Mouse (Mus musculus) neural tube, embryonic 10.5 days (tissue): ENCODE data around the gene Zfp78.

Experiments used
- DNase-seq: peaks from one replicate; pipeline ENCODE4 v3.0.0-alpha.2; 2017; ENCODE audit warnings: low spot score; ENCODE audit errors: extremely low spot score

The Zfp78 gene

GRCm38 (mm10) chr7:6386995-6387394 is 23.9 kb downstream of the Zfp78 start:
- no peak for DNase-seq

DNA sequence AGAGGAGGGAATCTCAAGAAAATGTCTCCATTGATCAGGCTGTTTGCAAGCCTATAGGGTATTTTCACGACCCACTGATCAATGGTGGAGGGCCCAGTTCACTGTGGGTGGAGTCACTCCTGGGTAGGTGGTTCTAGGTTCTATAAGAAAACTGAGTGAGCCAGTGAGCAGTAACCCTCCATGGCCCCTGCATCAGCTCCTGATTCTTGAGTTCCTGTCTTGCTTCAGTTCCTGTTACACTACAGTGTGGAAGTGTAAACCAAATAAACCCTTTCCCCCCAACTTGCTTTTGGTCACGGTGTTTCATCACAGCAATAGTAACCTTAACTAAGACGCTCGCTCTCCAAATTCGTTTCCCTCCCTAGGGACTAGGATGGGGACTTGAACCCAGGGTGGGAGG is 25.9 kb downstream of the Zfp78 start:
- DNase-seq = no peak

GRCm38 (mm10) chr7:6389449-6389848 is 26.4 kb downstream of the Zfp78 start:
- DNase-seq = no peak

GRCm38 (mm10) chr7:6397996-6398975 is 35.2 kb downstream of the Zfp78 start, which contains the start of gene Smim17:
TSS of gene Smim17 (plus strand) at chr7:6398715.
- peak; percentile 56 for DNase-seq

GRCm38 (mm10) chr7:6410043-6410442 is 47.0 kb downstream of the Zfp78 start, which contains the start of gene Gm20715:
TSS of gene Gm20715 (plus strand) at chr7:6410277.
- peak; percentile 91 for DNase-seq

DNA sequence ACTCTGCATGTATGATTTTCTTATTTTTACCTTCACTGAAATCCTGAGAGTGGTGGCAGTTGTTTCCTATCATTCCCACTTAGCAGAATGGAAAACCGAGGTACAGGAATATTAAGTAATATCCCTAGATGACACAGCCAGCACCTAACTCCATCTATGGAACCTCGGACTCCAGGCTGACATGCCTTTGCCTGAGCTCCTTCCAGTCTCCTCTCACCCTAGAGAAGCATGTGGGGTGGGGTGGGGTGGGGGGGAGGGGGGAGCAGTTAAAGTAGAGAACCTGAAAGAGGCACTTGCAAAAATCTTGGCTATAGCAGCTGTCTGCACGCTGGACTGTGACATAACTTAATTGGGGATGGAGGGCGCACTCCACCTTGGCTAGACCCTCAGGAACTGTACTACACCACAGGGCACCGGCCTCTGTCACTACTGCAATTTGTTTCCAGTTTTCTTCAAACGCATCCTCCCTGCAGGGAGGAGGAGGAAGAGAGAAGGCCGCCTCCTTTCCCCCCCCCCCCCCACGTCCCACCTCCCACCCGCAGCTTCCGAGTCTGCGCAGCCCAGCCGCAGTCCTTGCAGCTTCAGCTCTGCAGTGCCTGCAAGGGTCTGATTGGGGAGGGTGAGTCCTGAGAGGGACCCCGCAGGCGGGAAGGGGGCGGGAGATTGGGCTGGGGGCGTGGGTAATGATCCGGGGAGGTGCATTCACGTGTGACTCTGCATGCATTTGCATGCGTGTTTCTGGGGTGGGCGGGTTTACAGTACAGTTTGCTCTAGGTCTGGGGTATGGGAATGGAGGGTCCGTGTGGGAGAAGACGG is 51.8 kb downstream of the Zfp78 start:
- DNase-seq = no peak

DNA sequence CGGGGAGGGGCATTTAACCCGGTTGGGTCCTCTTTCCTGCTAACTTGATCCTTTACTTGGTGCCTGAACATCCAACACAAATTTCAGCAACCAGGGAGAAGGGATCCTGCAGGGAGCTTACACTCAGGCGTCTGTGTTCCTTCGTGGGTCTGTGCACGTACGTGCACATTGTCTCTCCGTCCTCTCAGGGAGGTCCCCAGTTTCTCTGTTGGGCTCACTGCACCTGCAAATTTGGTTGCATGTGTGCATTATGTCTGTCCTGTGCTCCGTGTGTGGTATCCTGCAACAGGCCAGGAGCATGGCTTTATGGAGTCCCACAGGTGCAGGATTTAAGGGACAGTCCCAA is 52.3 kb downstream of the Zfp78 start:
- no peak for DNase-seq

DNA sequence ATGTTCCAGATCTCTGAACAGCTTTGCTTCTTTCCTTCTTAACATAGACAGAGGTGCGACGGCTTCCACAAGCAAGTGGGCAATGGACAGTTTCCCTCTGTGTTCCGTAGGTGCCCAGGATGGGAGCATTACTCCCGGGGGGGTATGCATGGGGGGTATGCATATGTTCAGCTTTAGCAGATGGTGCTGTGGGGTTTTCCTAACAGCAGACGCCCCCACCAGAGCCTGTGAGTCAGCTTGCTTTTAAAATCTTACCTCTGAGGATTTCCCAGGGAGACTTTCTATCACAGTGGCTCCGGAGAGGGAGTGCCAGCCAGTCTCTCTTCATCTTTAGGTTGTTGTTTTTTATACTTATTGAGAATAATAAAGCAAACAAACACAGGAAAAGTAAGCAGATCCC is 56.8 kb downstream of the Zfp78 start:
- DNase-seq = no peak

- no peak for DNase-seq
Measured at GRCm38 (mm10) chr7:6429381-6429780, 66.3 kb downstream of the Zfp78 start.

DNA sequence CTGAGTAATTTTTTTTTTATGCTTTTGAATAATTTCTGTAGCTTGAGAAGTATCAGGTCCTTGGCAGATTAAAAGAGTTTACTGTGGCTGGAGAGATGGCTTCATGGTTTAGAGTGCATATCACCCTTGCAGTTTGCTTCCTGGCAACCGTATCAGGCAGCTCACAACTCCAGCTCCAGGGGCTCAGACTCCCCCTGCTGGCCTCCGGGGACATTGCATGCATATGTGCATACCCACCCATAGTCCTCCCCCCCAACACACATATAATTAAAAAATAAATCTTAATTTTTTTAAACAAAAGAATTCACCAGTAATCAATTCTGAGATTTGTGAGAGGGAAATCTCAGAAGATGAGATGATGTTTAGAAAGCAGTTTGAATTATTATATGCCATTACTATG is 67.3 kb downstream of the Zfp78 start:
- DNase-seq = no peak
